Mouse (Mus musculus): ENCODE data around the gene Arhgap22. TPM values are rescaled to one million over a fixed set of nuclear protein-coding genes. Genes with fewer than 3 reads are reported as not detected.

Arhgap22 gene
- polyA plus RNA-seq, 1 experiment from 2014 or later, result 6.7 TPM

DNA sequence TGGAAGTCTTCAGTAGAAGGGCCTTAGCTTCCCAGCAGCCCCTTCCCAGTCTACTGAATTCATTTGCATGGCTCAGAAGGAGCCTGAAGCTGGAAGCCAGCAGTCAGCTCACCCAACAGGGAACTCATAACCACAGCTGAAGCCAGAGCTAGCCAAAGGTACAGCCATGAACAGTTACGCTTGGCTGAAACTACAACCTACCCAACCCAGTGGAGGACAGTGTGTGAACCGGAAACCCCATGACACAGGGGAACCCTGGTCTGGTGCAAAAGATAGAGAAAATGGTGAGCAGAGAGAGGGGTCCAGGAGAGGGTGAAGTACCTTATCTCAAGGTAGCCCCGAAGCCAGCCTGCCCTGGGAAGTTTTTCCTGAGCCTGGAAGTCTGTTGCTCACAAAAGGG, 17.5 kb downstream of the Arhgap22 start:
- H3K27me3 ChIP-seq (ENCODE audit: control insufficient read depth, insufficient read depth, low read length), result no peaks in the 10 kb centered on the region

DNA sequence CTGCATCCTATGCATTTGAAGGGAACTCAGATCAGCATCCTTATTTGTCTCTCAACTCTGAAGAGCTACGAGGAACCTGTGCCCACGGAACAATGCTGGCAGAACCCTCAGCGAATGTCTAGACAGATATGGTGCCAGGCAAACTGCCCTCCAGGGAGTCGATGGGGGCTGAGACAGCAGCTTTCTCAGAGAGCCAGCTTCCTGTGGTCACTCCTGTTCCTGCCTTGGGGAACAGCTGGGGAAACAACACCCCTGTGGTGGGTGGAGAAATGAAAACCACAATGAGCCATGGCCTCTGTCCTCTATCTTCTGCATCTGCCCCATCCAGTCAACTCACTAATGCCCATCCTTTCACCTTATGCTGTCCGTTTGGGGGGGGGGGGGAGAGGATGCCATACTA, 18.2 kb downstream of the Arhgap22 start:
- 62% methylated on average over 5 of the region's 5 CpGs for WGBS
- H3K4me1 ChIP-seq (ENCODE audit: control insufficient read depth, insufficient read depth, low read length), result no peaks in the 10 kb centered on the region
- no peaks in the 10 kb centered on the region for H3K27me3 ChIP-seq (ENCODE audit: control insufficient read depth, insufficient read depth, low read length)
- H3K4me3 ChIP-seq (replicated peaks; ENCODE audit: low read length), result no peak overlapping the region
- no peaks in the 10 kb centered on the region for H3K36me3 ChIP-seq (ENCODE audit: control insufficient read depth, insufficient read depth, low read length)
- H3K27ac ChIP-seq (ENCODE audit: low read length), result no peak overlapping the region
- H3K4me2 ChIP-seq (ENCODE audit: low read depth, low read length), result no peak overlapping the region
- no peak for ATAC-seq (ENCODE audit: insufficient read depth, low FRiP score)
- no peak overlapping the region for H3K9ac ChIP-seq (ENCODE audit: low read length)
- no peaks in the 10 kb centered on the region for H3K9me3 ChIP-seq (replicated peaks; ENCODE audit: control insufficient read depth, low read length)

More for the DNA sequence above, 17.5 kb downstream of the Arhgap22 start:
- no peaks in the 10 kb centered on the region for H3K36me3 ChIP-seq (ENCODE audit: control insufficient read depth, insufficient read depth, low read length)
- H3K4me1 ChIP-seq (ENCODE audit: control insufficient read depth, insufficient read depth, low read length), result no peaks in the 10 kb centered on the region
- H3K27ac ChIP-seq (ENCODE audit: low read length), result no peak overlapping the region
- no peak overlapping the region for H3K9ac ChIP-seq (ENCODE audit: low read length)
- 84% methylated on average over 3 of the region's 3 CpGs for WGBS
- no peak overlapping the region for H3K4me2 ChIP-seq (ENCODE audit: low read depth, low read length)
- H3K9me3 ChIP-seq (replicated peaks; ENCODE audit: control insufficient read depth, low read length), result no peaks in the 10 kb centered on the region
- no peak overlapping the region for H3K4me3 ChIP-seq (replicated peaks; ENCODE audit: low read length)
- ATAC-seq (ENCODE audit: insufficient read depth, low FRiP score), result no peak

DNA sequence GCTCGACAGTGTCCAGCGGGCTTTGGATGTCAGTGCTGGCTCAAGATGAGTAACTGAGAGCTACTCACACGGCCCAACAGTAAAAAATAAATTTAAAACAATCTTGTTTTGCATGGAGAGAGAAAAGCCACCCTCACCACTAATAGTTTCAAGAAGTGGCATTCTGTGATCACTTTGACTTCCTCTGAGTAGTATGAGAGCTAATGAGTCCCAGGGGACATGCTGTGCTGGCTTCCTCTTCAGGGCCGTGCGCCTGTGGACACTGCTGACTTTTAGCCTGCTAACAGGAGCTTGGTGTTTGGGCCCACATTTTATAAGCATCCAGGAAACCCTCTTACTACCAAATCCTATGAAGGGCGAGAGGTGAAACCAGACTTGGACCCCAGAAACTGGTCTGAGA, 21.8 kb downstream of the Arhgap22 start:
- no peak overlapping the region for H3K27ac ChIP-seq (ENCODE audit: low read length)
- H3K9ac ChIP-seq (ENCODE audit: low read length), result no peak overlapping the region
- no peaks in the 10 kb centered on the region for H3K27me3 ChIP-seq (ENCODE audit: control insufficient read depth, insufficient read depth, low read length)
- H3K4me1 ChIP-seq (ENCODE audit: control insufficient read depth, insufficient read depth, low read length), result no peaks in the 10 kb centered on the region
- no peak for ATAC-seq (ENCODE audit: insufficient read depth, low FRiP score)
- no peaks in the 10 kb centered on the region for H3K36me3 ChIP-seq (ENCODE audit: control insufficient read depth, insufficient read depth, low read length)
- no peak overlapping the region for H3K4me3 ChIP-seq (replicated peaks; ENCODE audit: low read length)
- no peaks in the 10 kb centered on the region for H3K9me3 ChIP-seq (replicated peaks; ENCODE audit: control insufficient read depth, low read length)
- 80% methylated on average over 6 of the region's 6 CpGs for WGBS
- H3K4me2 ChIP-seq (ENCODE audit: low read depth, low read length), result no peak overlapping the region

DNA sequence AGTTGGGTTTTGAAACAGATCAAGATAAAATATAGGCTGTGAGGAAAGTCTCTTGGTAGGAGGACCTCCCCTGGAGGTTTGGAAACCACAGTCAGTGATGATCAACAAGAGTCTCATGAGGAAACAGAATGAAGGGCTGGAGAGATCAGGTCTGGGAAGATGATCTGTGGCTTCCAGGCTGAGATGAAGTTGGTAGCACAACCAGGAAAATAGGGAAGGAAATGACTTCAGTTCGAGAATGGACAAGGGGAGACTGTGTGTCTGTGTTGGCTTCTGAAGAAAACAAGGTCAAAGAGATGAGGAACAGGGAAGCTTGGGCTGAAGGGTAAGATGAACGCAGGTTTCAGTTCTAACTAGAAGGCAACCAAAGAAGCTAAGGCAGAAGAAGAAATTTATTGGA, 26.6 kb downstream of the Arhgap22 start:
- no peak overlapping the region for H3K4me3 ChIP-seq (replicated peaks; ENCODE audit: low read length)
- no peak for ATAC-seq (ENCODE audit: insufficient read depth, low FRiP score)
- H3K36me3 ChIP-seq (ENCODE audit: control insufficient read depth, insufficient read depth, low read length), result no peaks in the 10 kb centered on the region
- H3K4me1 ChIP-seq (ENCODE audit: control insufficient read depth, insufficient read depth, low read length), result no peaks in the 10 kb centered on the region
- no peak overlapping the region for H3K27ac ChIP-seq (ENCODE audit: low read length)
- no peak overlapping the region for H3K4me2 ChIP-seq (ENCODE audit: low read depth, low read length)
- no peaks in the 10 kb centered on the region for H3K27me3 ChIP-seq (ENCODE audit: control insufficient read depth, insufficient read depth, low read length)
- WGBS, result 71% methylated on average over 2 of the region's 2 CpGs
- H3K9me3 ChIP-seq (replicated peaks; ENCODE audit: control insufficient read depth, low read length), result no peaks in the 10 kb centered on the region
- H3K9ac ChIP-seq (ENCODE audit: low read length), result no peak overlapping the region

DNA sequence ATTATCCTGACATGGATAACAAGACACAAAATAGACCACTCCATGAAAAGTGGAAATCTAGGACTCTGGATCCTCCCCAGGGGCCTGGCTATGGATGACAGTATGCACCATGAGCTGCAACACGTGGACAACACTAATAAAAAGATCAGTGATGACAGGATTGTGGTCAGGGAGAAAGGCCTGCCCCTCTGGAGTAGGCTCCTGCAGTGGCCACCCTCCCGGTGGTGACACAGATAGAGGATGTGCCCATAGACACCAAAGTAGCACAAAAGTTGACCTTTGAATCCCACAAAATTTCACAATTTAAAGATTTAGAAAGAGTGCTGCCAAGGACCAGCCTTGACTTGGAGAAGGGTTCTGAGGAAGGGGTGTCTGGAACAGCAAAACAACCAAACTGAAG, 29.4 kb downstream of the Arhgap22 start:
- H3K27ac ChIP-seq (ENCODE audit: low read length), result no peak overlapping the region
- H3K36me3 ChIP-seq (ENCODE audit: control insufficient read depth, insufficient read depth, low read length), result no peaks in the 10 kb centered on the region
- H3K27me3 ChIP-seq (ENCODE audit: control insufficient read depth, insufficient read depth, low read length), result no peaks in the 10 kb centered on the region
- H3K4me2 ChIP-seq (ENCODE audit: low read depth, low read length), result no peak overlapping the region
- 0 out of 2 replicates have a peak, but pooled peaks cover 3% of the 10 kb centered on the region for H3K4me1 ChIP-seq (ENCODE audit: control insufficient read depth, insufficient read depth, low read length)
- 55% methylated on average over 2 of the region's 2 CpGs for WGBS
- no peak overlapping the region for H3K4me3 ChIP-seq (replicated peaks; ENCODE audit: low read length)
- H3K9me3 ChIP-seq (replicated peaks; ENCODE audit: control insufficient read depth, low read length), result no peaks in the 10 kb centered on the region
- no peak for ATAC-seq (ENCODE audit: insufficient read depth, low FRiP score)
- H3K9ac ChIP-seq (ENCODE audit: low read length), result no peak overlapping the region

DNA sequence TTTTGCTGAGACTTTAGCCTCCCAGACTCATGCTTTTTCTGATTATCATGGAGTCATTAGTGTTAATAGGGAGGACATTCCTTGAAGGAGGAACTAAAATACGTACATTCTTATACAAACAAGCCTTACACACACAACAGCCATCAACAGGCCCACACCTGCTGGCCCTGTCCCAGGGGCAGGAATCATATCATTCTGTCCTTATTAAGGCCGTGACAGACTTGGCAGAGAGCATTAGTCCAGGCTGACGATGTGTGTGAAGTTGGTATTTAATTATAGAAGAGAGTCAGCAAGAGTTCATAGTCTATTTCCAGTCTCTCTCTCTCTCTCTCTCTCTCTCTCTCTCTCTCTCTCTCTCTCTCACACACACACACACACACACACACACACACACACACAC, 30.7 kb downstream of the Arhgap22 start:
- H3K9me3 ChIP-seq (replicated peaks; ENCODE audit: control insufficient read depth, low read length), result no peaks in the 10 kb centered on the region
- 0 out of 2 replicates have a peak, but pooled peaks cover 3% of the 10 kb centered on the region for H3K4me1 ChIP-seq (ENCODE audit: control insufficient read depth, insufficient read depth, low read length)
- no peaks in the 10 kb centered on the region for H3K36me3 ChIP-seq (ENCODE audit: control insufficient read depth, insufficient read depth, low read length)
- H3K27ac ChIP-seq (ENCODE audit: low read length), result no peak overlapping the region
- ATAC-seq (ENCODE audit: insufficient read depth, low FRiP score), result no peak
- WGBS, result 35% methylated on average over 3 of the region's 3 CpGs
- no peak overlapping the region for H3K9ac ChIP-seq (ENCODE audit: low read length)
- H3K27me3 ChIP-seq (ENCODE audit: control insufficient read depth, insufficient read depth, low read length), result no peaks in the 10 kb centered on the region
- H3K4me3 ChIP-seq (replicated peaks; ENCODE audit: low read length), result no peak overlapping the region
- H3K4me2 ChIP-seq (ENCODE audit: low read depth, low read length), result no peak overlapping the region

DNA sequence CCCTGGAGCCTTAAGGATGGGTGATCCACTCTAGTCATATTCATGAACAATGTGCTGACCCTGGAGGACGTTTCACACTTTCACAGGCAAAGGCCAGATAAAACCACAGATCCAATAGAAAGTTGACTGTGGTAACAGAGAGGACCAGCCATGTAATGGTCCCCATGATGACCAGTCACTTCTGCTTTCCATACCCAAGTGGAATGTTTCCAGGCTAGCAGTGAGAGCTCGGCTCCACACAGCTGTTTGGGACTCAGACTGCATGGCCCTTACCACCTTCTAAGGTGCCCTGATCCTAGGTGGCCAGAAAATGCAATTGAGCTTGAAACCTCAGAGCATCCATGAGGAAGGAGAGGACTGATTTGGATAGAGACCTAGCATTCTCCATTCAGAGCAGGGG, 31.1 kb downstream of the Arhgap22 start:
- Histone ChIP-seq H3K27me3 (ENCODE audit: control insufficient read depth, insufficient read depth, low read length) (no peaks in the 10 kb centered on the region; the same call in 1 of the 2 replicates), H3K27ac (ENCODE audit: low read length) (no peak overlapping the region), H3K4me3 (replicated peaks; ENCODE audit: low read length) (no peak overlapping the region), H3K4me2 (ENCODE audit: low read depth, low read length) (no peak overlapping the region), H3K9me3 (replicated peaks; ENCODE audit: control insufficient read depth, low read length) (no peaks in the 10 kb centered on the region), H3K9ac (ENCODE audit: low read length) (no peak overlapping the region), H3K4me1 (ENCODE audit: control insufficient read depth, insufficient read depth, low read length) (peaks cover 5% of the 10 kb centered on the region; the same call in 1 of the 2 replicates), H3K36me3 (ENCODE audit: control insufficient read depth, insufficient read depth, low read length) (no peaks in the 10 kb centered on the region)
- 66% methylated on average over 2 of the region's 2 CpGs for WGBS
- ATAC-seq (ENCODE audit: insufficient read depth, low FRiP score), result no peak

DNA sequence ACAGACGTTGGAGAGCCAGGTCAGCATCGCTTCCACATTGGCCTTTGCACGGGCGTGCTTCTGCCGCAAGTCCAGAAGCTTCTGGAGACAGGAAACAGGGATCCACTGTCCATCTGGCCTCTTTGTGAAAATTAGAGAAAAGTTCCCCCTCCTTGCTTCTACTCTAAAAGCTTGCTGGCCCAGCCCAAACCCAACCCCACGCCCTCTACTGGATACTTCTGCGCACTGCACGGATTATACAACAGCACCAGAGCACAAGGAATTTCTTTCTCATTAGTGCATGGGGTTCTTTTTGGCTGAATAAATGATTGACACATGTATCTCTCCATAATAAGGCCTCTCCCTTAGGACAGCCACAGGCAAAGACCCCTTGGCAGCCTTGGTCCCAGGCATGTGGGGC, 32.6 kb downstream of the Arhgap22 start:
- H3K36me3 ChIP-seq (ENCODE audit: control insufficient read depth, insufficient read depth, low read length), result no peaks in the 10 kb centered on the region
- no peak overlapping the region for H3K9ac ChIP-seq (ENCODE audit: low read length)
- H3K4me2 ChIP-seq (ENCODE audit: low read depth, low read length), result no peak overlapping the region
- H3K27me3 ChIP-seq (ENCODE audit: control insufficient read depth, insufficient read depth, low read length), result no peaks in the 10 kb centered on the region; the same call in 1 of the 2 replicates
- H3K9me3 ChIP-seq (replicated peaks; ENCODE audit: control insufficient read depth, low read length), result no peaks in the 10 kb centered on the region
- WGBS, result 48% methylated on average over 8 of the region's 8 CpGs
- ATAC-seq (ENCODE audit: insufficient read depth, low FRiP score), result no peak
- H3K27ac ChIP-seq (ENCODE audit: low read length), result no peak overlapping the region
- peaks cover 16% of the 10 kb centered on the region for H3K4me1 ChIP-seq (ENCODE audit: control insufficient read depth, insufficient read depth, low read length)
- no peak overlapping the region for H3K4me3 ChIP-seq (replicated peaks; ENCODE audit: low read length)

DNA sequence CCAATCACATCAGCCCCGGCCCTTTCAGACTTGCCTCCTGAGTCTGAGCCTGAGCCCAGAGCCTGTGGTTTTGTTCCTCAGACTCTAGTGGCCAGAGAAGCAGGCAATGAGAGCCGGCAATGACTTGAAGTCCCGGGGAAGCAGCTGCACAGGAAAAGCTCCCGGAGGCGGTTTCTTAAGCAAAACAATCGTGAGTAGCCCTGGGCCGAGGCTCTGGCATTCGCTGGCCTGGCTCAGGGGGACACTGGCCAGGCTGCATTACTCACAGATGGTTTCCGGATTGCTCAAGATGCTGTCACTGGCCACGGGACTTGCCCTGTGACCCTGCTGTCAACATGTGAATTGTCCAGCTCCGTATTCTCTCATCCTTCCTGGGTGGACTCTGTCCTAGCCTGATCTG, 33.8 kb downstream of the Arhgap22 start:
- H3K27me3 ChIP-seq (ENCODE audit: control insufficient read depth, insufficient read depth, low read length), result no peaks in the 10 kb centered on the region; the same call in 1 of the 2 replicates
- no peak; the same call in 1 of the 2 replicates for ATAC-seq (ENCODE audit: insufficient read depth, low FRiP score)
- H3K27ac ChIP-seq (ENCODE audit: low read length), result no peak overlapping the region
- no peaks in the 10 kb centered on the region for H3K36me3 ChIP-seq (ENCODE audit: control insufficient read depth, insufficient read depth, low read length)
- 31% methylated on average over 11 of the region's 11 CpGs for WGBS
- H3K4me3 ChIP-seq (replicated peaks; ENCODE audit: low read length), result no peak overlapping the region
- H3K4me2 ChIP-seq (ENCODE audit: low read depth, low read length), result no peak overlapping the region
- H3K9ac ChIP-seq (ENCODE audit: low read length), result no peak overlapping the region; the same call in 1 of the 2 replicates
- H3K9me3 ChIP-seq (replicated peaks; ENCODE audit: control insufficient read depth, low read length), result no peaks in the 10 kb centered on the region
- peaks cover 16% of the 10 kb centered on the region for H3K4me1 ChIP-seq (ENCODE audit: control insufficient read depth, insufficient read depth, low read length)

DNA sequence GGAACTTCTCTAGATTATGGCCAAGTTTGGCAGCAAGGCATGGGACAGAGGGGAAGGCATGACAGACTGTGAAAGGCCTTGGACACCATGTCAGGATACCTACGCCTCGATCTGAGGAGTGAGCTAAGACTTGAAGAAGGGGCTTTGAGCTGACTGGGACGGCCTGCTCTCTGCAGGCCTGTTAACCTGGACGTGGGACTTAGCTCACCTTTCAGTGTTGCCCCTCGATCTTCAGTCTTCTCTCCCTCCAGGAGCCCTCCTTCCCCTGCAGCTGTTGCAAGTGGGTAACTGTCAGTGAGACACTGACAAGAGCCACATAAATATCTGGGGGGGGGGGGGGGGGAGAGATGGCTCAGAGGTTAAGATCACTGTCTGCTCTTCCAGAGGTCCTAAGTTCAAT, 34.9 kb downstream of the Arhgap22 start:
- Histone ChIP-seq H3K27me3 (ENCODE audit: control insufficient read depth, insufficient read depth, low read length) (no peaks in the 10 kb centered on the region; the same call in 1 of the 2 replicates), H3K4me2 (ENCODE audit: low read depth, low read length) (no peak overlapping the region), H3K4me3 (replicated peaks; ENCODE audit: low read length) (no peak overlapping the region), H3K9ac (ENCODE audit: low read length) (no peak overlapping the region), H3K36me3 (ENCODE audit: control insufficient read depth, insufficient read depth, low read length) (no peaks in the 10 kb centered on the region), H3K27ac (ENCODE audit: low read length) (no peak overlapping the region), H3K9me3 (replicated peaks; ENCODE audit: control insufficient read depth, low read length) (no peaks in the 10 kb centered on the region), H3K4me1 (ENCODE audit: control insufficient read depth, insufficient read depth, low read length) (peaks cover 16% of the 10 kb centered on the region)
- no peak for ATAC-seq (ENCODE audit: insufficient read depth, low FRiP score)
- WGBS, result 87% methylated on average over 5 of the region's 5 CpGs
